Comparison of ENCODE assay signal across 13 mouse cellular contexts in the genomic region with DNA sequence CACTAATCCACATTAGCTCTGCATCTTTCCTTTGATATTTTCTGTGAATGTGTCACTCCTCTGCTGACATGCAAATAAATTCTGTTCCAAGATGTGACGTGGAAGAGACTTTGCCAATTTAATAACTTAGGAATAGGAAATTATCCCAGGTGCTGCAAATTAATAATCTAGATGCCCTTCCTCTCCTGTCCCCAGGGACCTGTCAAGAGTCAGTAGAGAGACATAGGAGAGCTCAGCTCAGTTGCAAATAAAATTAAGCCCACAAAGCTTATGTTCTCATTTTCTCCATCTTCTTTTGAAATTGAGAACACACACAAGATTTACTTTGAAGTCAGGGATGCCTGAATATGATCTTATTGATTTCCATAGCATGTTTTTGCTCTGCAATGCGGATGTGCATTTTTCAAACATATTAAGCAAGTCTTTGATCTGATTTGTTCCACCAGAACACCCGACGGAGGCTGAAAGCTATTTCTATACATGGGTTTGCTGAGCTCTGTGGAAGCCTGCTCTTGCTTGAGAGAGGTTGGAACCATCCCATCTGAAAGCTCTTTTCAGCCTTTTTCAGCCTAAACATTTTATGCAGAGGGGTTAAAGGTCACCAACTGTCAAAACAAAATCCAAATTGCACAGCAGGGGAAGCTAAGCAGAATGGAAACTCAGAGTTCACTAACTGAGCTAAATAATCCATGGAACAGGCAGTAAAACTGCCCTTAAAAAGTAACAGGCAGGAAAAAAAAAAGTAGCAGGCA. TPM values are rescaled to one million over a fixed set of nuclear protein-coding genes. Genes with fewer than 3 reads are reported as not detected.
DNase-seq lines count a peak whose midpoint lies in the region; ATAC-seq lines count a peak whose summit lies in the region.
"Had no signal": no experiment of that assay in that cellular context is flagged by ENCODE, and none has a peak within 500 bp of the region (broad histone marks: within the 10 kb centered on the region; RNA-seq: fewer than 3 reads in every experiment).

No protein-coding gene starts in this region.

- DNase-seq in embryo, embryonic 10 days (ENCODE audit: low spot score), result peak; percentile 86
- no peak for DNase-seq in left cerebral cortex, postnatal 36 days (ENCODE audit: low spot score in 2 of 2)
- DNase-seq in left cerebral cortex, postnatal 4 days, result no peak
- DNase-seq: cerebellum, adult 8-10 months; liver, embryonic 13.5 days; right cerebral cortex, postnatal 25 days; thymus, postnatal 4 days had no signal

- ATAC-seq in intestine, embryonic 16.5 days, result 0 out of 2 replicates have a peak, but pooled peaks have one; percentile 23
- no peak for ATAC-seq in intestine, embryonic 15.5 days
- ATAC-seq in hindbrain, embryonic 15.5 days (ENCODE audit: low FRiP score, low read depth), result no peak
- peak; percentile 58; the same call in 1 of the 2 replicates for ATAC-seq in midbrain, embryonic 15.5 days (replicated peaks)
- ATAC-seq in erythroid progenitor cell, adult 5-6 weeks (replicated peaks; ENCODE audit: low FRiP score, poor library complexity, severe bottlenecking), result no peak

- intact Hi-C loops in left cerebral cortex, postnatal 36 days (cut with DNase I), result no loop called here
- intact Hi-C loops in left cerebral cortex, postnatal 4 days (cut with DNase I), result no loop called here

- H3K36me3 ChIP-seq in intestine, embryonic 16.5 days (ENCODE audit: control insufficient read depth, insufficient read depth, low read length), result no peaks in the 10 kb centered on the region
- no peaks in the 10 kb centered on the region for H3K36me3 ChIP-seq in intestine, embryonic 15.5 days
- H3K36me3 ChIP-seq in hindbrain, embryonic 15.5 days, result no peaks in the 10 kb centered on the region
- no peaks in the 10 kb centered on the region for H3K36me3 ChIP-seq in midbrain, embryonic 15.5 days (replicated peaks)
- H3K36me3 ChIP-seq: liver, embryonic 13.5 days had no signal

- H3K27me3 ChIP-seq in intestine, embryonic 16.5 days (replicated peaks; ENCODE audit: control insufficient read depth, insufficient read depth, low read length), result no peaks in the 10 kb centered on the region
- no peaks in the 10 kb centered on the region for H3K27me3 ChIP-seq in intestine, embryonic 15.5 days (replicated peaks)
- H3K27me3 ChIP-seq in hindbrain, embryonic 15.5 days, result no peaks in the 10 kb centered on the region
- no peaks in the 10 kb centered on the region for H3K27me3 ChIP-seq in midbrain, embryonic 15.5 days (replicated peaks)
- H3K27me3 ChIP-seq: liver, embryonic 13.5 days had no signal

- no peak overlapping the region for H3K4me2 ChIP-seq in intestine, embryonic 16.5 days (ENCODE audit: low read depth, low read length)
- H3K4me2 ChIP-seq in intestine, embryonic 15.5 days (replicated peaks), result no peak overlapping the region
- no peak overlapping the region for H3K4me2 ChIP-seq in hindbrain, embryonic 15.5 days
- H3K4me2 ChIP-seq in midbrain, embryonic 15.5 days, result no peak overlapping the region
- H3K4me2 ChIP-seq: liver, embryonic 13.5 days had no signal

- no peak overlapping the region for H3K4me3 ChIP-seq in intestine, embryonic 16.5 days (ENCODE audit: low read length)
- H3K4me3 ChIP-seq in intestine, embryonic 15.5 days (replicated peaks), result no peak overlapping the region
- no peak overlapping the region for H3K4me3 ChIP-seq in hindbrain, embryonic 15.5 days
- no peak overlapping the region for H3K4me3 ChIP-seq in midbrain, embryonic 15.5 days
- H3K4me3 ChIP-seq: liver, embryonic 13.5 days had no signal

- H3K9me3 ChIP-seq in intestine, embryonic 16.5 days (ENCODE audit: control insufficient read depth, low read length), result no peaks in the 10 kb centered on the region
- H3K9me3 ChIP-seq in intestine, embryonic 15.5 days, result no peaks in the 10 kb centered on the region
- H3K9me3 ChIP-seq in hindbrain, embryonic 15.5 days, result no peaks in the 10 kb centered on the region
- H3K9me3 ChIP-seq in midbrain, embryonic 15.5 days, result no peaks in the 10 kb centered on the region
- H3K9me3 ChIP-seq: liver, embryonic 13.5 days had no signal

- H3K27ac ChIP-seq in intestine, embryonic 16.5 days (ENCODE audit: low read length), result no peak overlapping the region
- H3K27ac ChIP-seq in intestine, embryonic 15.5 days, result no peak overlapping the region
- 0 out of 2 replicates have a peak overlapping the region, but pooled peaks have one; percentile 17 for H3K27ac ChIP-seq in hindbrain, embryonic 15.5 days (replicated peaks)
- peak overlapping the region; percentile 25; the same call in 1 of the 2 replicates for H3K27ac ChIP-seq in midbrain, embryonic 15.5 days
- H3K27ac ChIP-seq: liver, embryonic 13.5 days had no signal

- H3K9ac ChIP-seq in intestine, embryonic 16.5 days (ENCODE audit: low read depth, low read length), result no peak overlapping the region
- H3K9ac ChIP-seq in intestine, embryonic 15.5 days, result no peak overlapping the region
- H3K9ac ChIP-seq in hindbrain, embryonic 15.5 days, result no peak overlapping the region
- no peak overlapping the region for H3K9ac ChIP-seq in midbrain, embryonic 15.5 days
- H3K9ac ChIP-seq: liver, embryonic 13.5 days had no signal

- 34% methylated on average over 4 of the region's 4 CpGs for WGBS in intestine, embryonic 16.5 days
- WGBS in intestine, embryonic 15.5 days, result 28% methylated on average over 4 of the region's 4 CpGs
- WGBS in hindbrain, embryonic 15.5 days, result 19% methylated on average over 4 of the region's 4 CpGs
- 11% methylated on average over 4 of the region's 4 CpGs for WGBS in midbrain, embryonic 15.5 days

- H3K4me1 ChIP-seq in intestine, embryonic 16.5 days (ENCODE audit: control insufficient read depth, insufficient read depth, low read length), result 0 out of 2 replicates have a peak, but pooled peaks cover 2% of the 10 kb centered on the region
- H3K4me1 ChIP-seq in intestine, embryonic 15.5 days (replicated peaks), result no peaks in the 10 kb centered on the region
- H3K4me1 ChIP-seq in hindbrain, embryonic 15.5 days (replicated peaks), result peaks cover 10% of the 10 kb centered on the region; the same call in 1 of the 2 replicates
- H3K4me1 ChIP-seq in midbrain, embryonic 15.5 days, result peaks cover 7% of the 10 kb centered on the region; the same call in 1 of the 2 replicates
- H3K4me1 ChIP-seq: liver, embryonic 13.5 days had no signal

RNA-seq across cellular contexts. Expression of a gene that starts 26.1 kb away (rescaled TPM):
- polyA plus RNA-seq in intestine, embryonic 16.5 days (2015; fragmentation: Nextera tagmentation; extraction: Ambion mirVana), result not detected in 2 replicates
- polyA plus RNA-seq in intestine, embryonic 15.5 days (2015; fragmentation: Nextera tagmentation; extraction: Ambion mirVana), result not detected in 2 replicates
- polyA plus RNA-seq in hindbrain, embryonic 15.5 days (2015; fragmentation: Nextera tagmentation; extraction: Ambion mirVana), result 0.18 TPM in 1 of 2 replicates, not detected in the other
- not detected in 2 replicates for polyA plus RNA-seq in midbrain, embryonic 15.5 days (2015; fragmentation: Nextera tagmentation; extraction: Ambion mirVana)
- not detected for total RNA-seq in left cerebral cortex, postnatal 36 days (2021)
- total RNA-seq in erythroid progenitor cell, adult 5-6 weeks (2015; ENCODE audit: low replicate concordance), result not detected in 2 replicates
- not detected in 2 replicates for total RNA-seq in erythroid progenitor cell, adult 5-6 weeks (2017; ENCODE audit: low replicate concordance)
- total RNA-seq in left cerebral cortex, postnatal 4 days (2021), result not detected
- total RNA-seq: gastrocnemius, adult 8-10 months had no signal
- polyA plus RNA-seq: liver, embryonic 13.5 days had no signal

Comparison
In these comparisons a context has a peak if more than half of its experiments do, and no peak if none do; other contexts are left out.
1. ATAC-seq: peak in intestine, embryonic 16.5 days (single experiment) and midbrain, embryonic 15.5 days (single experiment); none in intestine, embryonic 15.5 days (single experiment), hindbrain, embryonic 15.5 days (single experiment) and erythroid progenitor cell, adult 5-6 weeks (single experiment).
2. H3K27ac ChIP-seq: peak in hindbrain, embryonic 15.5 days (single experiment) and midbrain, embryonic 15.5 days (single experiment); none in intestine, embryonic 16.5 days (single experiment) and intestine, embryonic 15.5 days (single experiment).